Mouse (Mus musculus) kidney, embryonic 14.5 days (tissue): Measurements from ENCODE around the gene Gm17535. TPM values are rescaled to one million over a fixed set of nuclear protein-coding genes. Genes with fewer than 3 reads are reported as not detected.
"Not testable (repeated sequence)": the region's sequence is repeated elsewhere in the genome, so short reads cannot be mapped to it uniquely, and the experiment has no call there.

ENCODE experiments used
- ATAC-seq: fragments of 200-750 bp; cut with Nextera tagmentation; 2 replicates; pipeline ENCODE4 v1.8.0; 2017; ENCODE audit warnings: moderate number of reproducible peaks, mild to moderate bottlenecking, moderate TSS enrichment, moderate library complexity; ENCODE audit not compliant: low FRiP score, low TSS enrichment
- H3K27ac ChIP-seq: fragments of 300-500 bp; sonication (generic); 2 replicates; pipeline ENCODE4 v1.5.1; 2014; ENCODE audit warnings: low read depth, mild to moderate bottlenecking, low read length, moderate library complexity, mixed read lengths
- H3K27me3 ChIP-seq: fragments of 300-500 bp; sonication (generic); 2 replicates; pipeline ENCODE4 v1.6.1; 2014; ENCODE audit warnings: mild to moderate bottlenecking, low read length; ENCODE audit not compliant: control insufficient read depth, insufficient read depth
- H3K36me3 ChIP-seq: fragments of 300-500 bp; sonication (generic); 2 replicates; pipeline ENCODE4 v1.6.1; 2014; ENCODE audit warnings: low read length, mixed read lengths; ENCODE audit not compliant: control insufficient read depth, insufficient read depth
- H3K4me1 ChIP-seq: fragments of 300-500 bp; sonication (generic); 2 replicates; pipeline ENCODE4 v1.6.1; 2014; ENCODE audit warnings: low read length, mixed read lengths; ENCODE audit not compliant: control insufficient read depth, insufficient read depth
- H3K4me2 ChIP-seq: fragments of 300-500 bp; sonication (generic); replicated peaks from 2 replicates; pipeline ENCODE4 v1.6.1; 2014; ENCODE audit warnings: low read depth, mild to moderate bottlenecking, low read length
- H3K4me3 ChIP-seq: fragments of 300-500 bp; sonication (generic); 2 replicates; pipeline ENCODE4 v1.5.1; 2014; ENCODE audit warnings: mild to moderate bottlenecking, low read length
- H3K9ac ChIP-seq: fragments of 300-500 bp; sonication (generic); 2 replicates; pipeline ENCODE4 v1.6.1; 2014; ENCODE audit warnings: low read depth, mild to moderate bottlenecking, low read length, moderate library complexity
- H3K9me3 ChIP-seq: fragments of 300-500 bp; sonication (generic); 2 replicates; pipeline ENCODE4 v1.6.1; 2016; ENCODE audit warnings: low read length; ENCODE audit not compliant: control insufficient read depth
- WGBS: fragments of 180-500 bp; shearing (Covaris S2); extraction: QIAGEN DNeasy Blood & Tissue Kit; methylation state at CpG from one replicate; pipeline ENCODE4 v1.1.7; 2014; 5-methylcytosine and 5-hydroxymethylcytosine counted together
- microRNA-seq: library from miRNA; unstranded; fragments of <30 nt; microRNA quantifications from one replicate; pipeline ENCODE4, GENCODE M21; 2016
- polyA plus RNA-seq: library from polyadenylated mRNA; unstranded; fragments of >200 nt; fragmentation: Nextera tagmentation; extraction: Ambion mirVana; gene quantifications from 2 replicates; pipeline ENCODE4 v1.2.1, GENCODE M21; 2014

The Gm17535 gene
- polyA plus RNA-seq, 1 experiment from 2014 or later: not detected

GRCm38 (mm10) chr9:3030677-3031318 is 3.6 kb upstream of the Gm17535 start:
- H3K9ac ChIP-seq, H3K4me2 ChIP-seq, H3K4me1 ChIP-seq, H3K36me3 ChIP-seq, H3K9me3 ChIP-seq, H3K27me3 ChIP-seq, H3K27ac ChIP-seq, ATAC-seq, H3K4me3 ChIP-seq: not testable (repeated sequence)
- WGBS: 76% methylated on average over 2 of the region's 10 CpGs

GRCm38 (mm10) chr9:3036577-3036976 is 2.2 kb downstream of the Gm17535 start, which contains the start of gene Gm10715:
TSS of gene Gm10715 (plus strand) at chr9:3036877.
- H3K9ac ChIP-seq, H3K27me3 ChIP-seq, H3K27ac ChIP-seq, H3K36me3 ChIP-seq, H3K4me2 ChIP-seq, ATAC-seq, H3K4me3 ChIP-seq, H3K9me3 ChIP-seq, H3K4me1 ChIP-seq: not testable (repeated sequence)
- 71% methylated on average over 6 of the region's 8 CpGs for WGBS

GRCm38 (mm10) chr9:3038161-3038560 is 3.8 kb downstream of the Gm17535 start:
- ATAC-seq: not testable (repeated sequence)
- WGBS: 64% methylated on average over 4 of the region's 4 CpGs

More at GRCm38 (mm10) chr9:3038161-3038560, 3.8 kb downstream of the Gm17535 start:
- not testable (repeated sequence) for H3K36me3 ChIP-seq, H3K27me3 ChIP-seq, H3K27ac ChIP-seq, H3K4me2 ChIP-seq, H3K9me3 ChIP-seq, H3K4me1 ChIP-seq, H3K9ac ChIP-seq, H3K4me3 ChIP-seq

Small RNA genes within 50 kb of the gene (microRNA-seq; reads per million reads assigned to microRNA genes)
- gene Mir101c: not detected

Other genes starting within 250 kb of the Gm17535 start
- gene Gm10722, start 33.7 kb upstream of the Gm17535 start, polyA plus RNA-seq: not detected in 2 replicates
- not detected in 2 replicates for gene Gm11168, start 31.3 kb upstream of the Gm17535 start, polyA plus RNA-seq
- gene Gm10721, start 21.5 kb upstream of the Gm17535 start, polyA plus RNA-seq: not detected in 2 replicates
- gene Gm10720, start 18.9 kb upstream of the Gm17535 start, polyA plus RNA-seq: not detected in 2 replicates
- gene Gm10719, start 17.2 kb upstream of the Gm17535 start, polyA plus RNA-seq: not detected in 2 replicates
- not detected in 2 replicates for gene Gm10718, start 11.1 kb upstream of the Gm17535 start, polyA plus RNA-seq
- gene Gm10717, start 9.2 kb upstream of the Gm17535 start, polyA plus RNA-seq: 0.36 TPM in 1 of 2 replicates, not detected in the other
- not detected in 2 replicates for gene Gm10715, start 2.3 kb downstream of the Gm17535 start, polyA plus RNA-seq